37 mouse cellular contexts compared by ENCODE assay signal in the genomic region with DNA sequence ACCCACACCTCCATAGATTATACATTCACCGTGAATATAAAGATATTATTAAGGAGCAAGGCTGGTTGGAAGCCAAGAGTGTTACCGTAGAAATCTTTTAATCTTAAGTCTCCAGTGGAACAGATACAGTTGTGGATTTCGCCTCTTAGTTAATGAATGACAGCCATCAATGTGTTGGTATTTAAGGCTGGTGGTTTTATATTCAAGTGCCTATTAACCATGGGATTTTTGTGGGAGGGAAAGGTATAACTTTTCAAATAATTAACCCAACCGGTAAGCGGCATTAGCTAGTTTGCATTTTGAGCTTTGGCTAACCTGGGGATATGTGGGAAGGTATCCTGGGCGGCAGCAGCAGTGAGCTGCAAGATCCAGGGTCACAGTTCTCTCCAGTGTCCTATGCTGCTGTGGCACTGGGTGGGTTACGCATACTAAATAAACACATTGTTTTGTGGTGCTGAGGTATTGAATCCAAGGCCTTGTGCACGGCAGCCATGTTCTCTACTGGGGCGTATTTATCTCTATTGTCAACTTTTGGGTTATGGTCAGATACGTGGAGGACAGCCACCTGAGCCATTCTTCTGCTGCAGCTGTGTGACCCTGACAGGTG. TPM values are rescaled to one million over a fixed set of nuclear protein-coding genes. Genes with fewer than 3 reads are reported as not detected.
A peak's percentile ranks its signal among the peaks of the same experiment; 100 is the strongest.
DNase-seq lines count a peak whose midpoint lies in the region; ATAC-seq and TF ChIP-seq lines count a peak whose summit lies in the region.
"Had no signal": no experiment of that assay in that cellular context is flagged by ENCODE, and none has a peak within 500 bp of the region (broad histone marks: within the 10 kb centered on the region; RNA-seq: fewer than 3 reads in every experiment).

No protein-coding gene starts in this region.

- H3K36me3 ChIP-seq in kidney, embryonic 14.5 days (ENCODE audit: control insufficient read depth, insufficient read depth, low read length): peaks cover 35% of the 10 kb centered on the region
- peaks cover 3% of the 10 kb centered on the region; the same call in 1 of the 2 replicates for H3K36me3 ChIP-seq in forebrain, embryonic 11.5 days (ENCODE audit: control insufficient read depth, insufficient read depth, low read length)
- H3K36me3 ChIP-seq: liver, embryonic 15.5 days had no signal

- CTCF ChIA-PET in Patski (lab: Charles Lee): no interaction called here

- peaks cover 23% of the 10 kb centered on the region for H3K4me1 ChIP-seq in kidney, embryonic 14.5 days (ENCODE audit: control insufficient read depth, insufficient read depth, low read length)
- no peaks in the 10 kb centered on the region; the same call in 1 of the 2 replicates for H3K4me1 ChIP-seq in forebrain, embryonic 11.5 days (replicated peaks; ENCODE audit: control insufficient read depth, insufficient read depth, low read length)

- peak overlapping the region; percentile 2; the same call in 1 of the 2 replicates for H3K4me2 ChIP-seq in kidney, embryonic 14.5 days (replicated peaks; ENCODE audit: low read depth, low read length)
- no peak overlapping the region for H3K4me2 ChIP-seq in forebrain, embryonic 11.5 days (ENCODE audit: low read depth, low read length, severe bottlenecking)
- H3K4me2 ChIP-seq: embryonic facial prominence, embryonic 12.5 days; forebrain, embryonic 15.5 days; heart, embryonic 11.5 days; hindbrain, embryonic 13.5 days; liver, embryonic 15.5 days; midbrain, embryonic 11.5 days had no signal

- in situ Hi-C loops in Patski (cut with MboI; ENCODE audit: low pct_unique_long_range_greater_than_20kb): loop anchor here (25.0 kb wide), 2 partner anchors 660 to 1015 kb away; a partner anchor contains a TSS

- H3K27ac ChIP-seq in kidney, embryonic 14.5 days (ENCODE audit: low read depth, low read length): peak overlapping the region; percentile 53
- no peak overlapping the region for H3K27ac ChIP-seq in forebrain, embryonic 11.5 days (ENCODE audit: low read depth, low read length)
- H3K27ac ChIP-seq: embryonic facial prominence, embryonic 12.5 days; forebrain, embryonic 15.5 days; hindbrain, embryonic 13.5 days; liver, embryonic 15.5 days; stomach, postnatal 0 days had no signal

- no peak for TF ChIP-seq CTCF in Patski (IDR thresholded peaks at IDR 0.05)

- DNase-seq in Patski (ENCODE audit: low read depth, low spot score): no peak
- DNase-seq in kidney, adult 11 months: peak; percentile 76
- DNase-seq in kidney, postnatal 14 days: peak; percentile 67
- no peak for DNase-seq in forebrain, embryonic 11.5 days (ENCODE audit: low spot score)
- DNase-seq in spleen, postnatal 10 days (ENCODE audit: low spot score in 2 of 2): no peak
- DNase-seq: adrenal gland, adult 2 months; B cell, adult 2 months; cerebellum, adult 8-10 months; cerebellum, postnatal 25 days; embryo, embryonic 11 days; gastrocnemius, postnatal 25 days; heart, adult 18-20 months; heart, postnatal 36 days; layer of hippocampus, postnatal 36 days; liver; lung, postnatal 14 days; right cerebral cortex, adult 18-20 months; spleen, adult 18-20 months; thymus, adult 18-20 months; thymus, postnatal 25 days had no signal

- H3K9ac ChIP-seq in kidney, embryonic 14.5 days (ENCODE audit: low read depth, low read length): no peak overlapping the region
- H3K9ac ChIP-seq in forebrain, embryonic 11.5 days (ENCODE audit: low read length): no peak overlapping the region
- H3K9ac ChIP-seq: embryonic facial prominence, embryonic 12.5 days; forebrain, embryonic 15.5 days; hindbrain, embryonic 13.5 days; liver, embryonic 15.5 days had no signal

- ATAC-seq in Patski: peak; percentile 12
- peak; percentile 33; the same call in 1 of the 2 replicates for ATAC-seq in kidney, embryonic 14.5 days (ENCODE audit: low FRiP score, low TSS enrichment)
- no peak for ATAC-seq in forebrain, embryonic 11.5 days (replicated peaks; ENCODE audit: low FRiP score)
- ATAC-seq in megakaryocyte, adult 5-6 weeks (ENCODE audit: poor library complexity, severe bottlenecking): no peak
- ATAC-seq: activated CD4-positive, CD25-positive, alpha-beta regulatory T cell, adult 4 months; intestine, embryonic 16.5 days; midbrain, embryonic 16.5 days had no signal

- H3K27me3 ChIP-seq in Patski: no peaks in the 10 kb centered on the region
- no peaks in the 10 kb centered on the region for H3K27me3 ChIP-seq in kidney, embryonic 14.5 days (ENCODE audit: control insufficient read depth, insufficient read depth, low read length)
- no peaks in the 10 kb centered on the region for H3K27me3 ChIP-seq in forebrain, embryonic 11.5 days (ENCODE audit: control insufficient read depth, insufficient read depth, low read length)
- H3K27me3 ChIP-seq: embryonic facial prominence, embryonic 12.5 days; forebrain, embryonic 15.5 days; hindbrain, embryonic 13.5 days had no signal

- POLR2A ChIA-PET in Patski (lab: Charles Lee): interaction anchor here (1.8 kb wide), 1 partner anchor 11 kb away, joined by 4 read pairs; no protein-coding TSS in a partner anchor

- H3K4me3 ChIP-seq in kidney, embryonic 14.5 days (ENCODE audit: low read length): no peak overlapping the region; the same call in 1 of the 2 replicates
- H3K4me3 ChIP-seq in forebrain, embryonic 11.5 days (ENCODE audit: low read depth, low read length): no peak overlapping the region
- H3K4me3 ChIP-seq: embryonic facial prominence, embryonic 12.5 days; forebrain, embryonic 15.5 days; hindbrain, embryonic 13.5 days; liver, embryonic 15.5 days had no signal

- no peaks in the 10 kb centered on the region for H3K9me3 ChIP-seq in kidney, embryonic 14.5 days (ENCODE audit: control insufficient read depth, low read length)
- H3K9me3 ChIP-seq in forebrain, embryonic 11.5 days (ENCODE audit: control insufficient read depth, low read length): no peaks in the 10 kb centered on the region
- H3K9me3 ChIP-seq: embryonic facial prominence, embryonic 12.5 days; forebrain, embryonic 15.5 days; hindbrain, embryonic 13.5 days; liver, embryonic 15.5 days had no signal

- 73% methylated on average over 10 of the region's 10 CpGs for WGBS in kidney, embryonic 14.5 days
- 92% methylated on average over 10 of the region's 10 CpGs for WGBS in forebrain, embryonic 11.5 days

RNA-seq across cellular contexts. Expression of a gene that starts 5.1 kb away (rescaled TPM):
- polyA plus RNA-seq in Patski (2021): 1,843 TPM
- 578 and 592 TPM in 2 replicates for polyA plus RNA-seq in kidney, embryonic 14.5 days (2014; fragmentation: Nextera tagmentation; extraction: Ambion mirVana)
- 420 and 433 TPM in 2 replicates for polyA plus RNA-seq in forebrain, embryonic 11.5 days (2014; fragmentation: Nextera tagmentation; extraction: Ambion mirVana)
- 38.8 and 41.7 TPM in 2 replicates for total RNA-seq in megakaryocyte, adult 5-6 weeks (2015)
- 26.8 and 28.5 TPM in 2 replicates for total RNA-seq in megakaryocyte, adult 5-6 weeks (2017)

RNA-seq across cellular contexts. Expression of a gene that starts 29.7 kb away (rescaled TPM):
- not detected for polyA plus RNA-seq in Patski (2021)
- not detected in 2 replicates for polyA plus RNA-seq in kidney, embryonic 14.5 days (2014; fragmentation: Nextera tagmentation; extraction: Ambion mirVana)
- not detected in 2 replicates for polyA plus RNA-seq in forebrain, embryonic 11.5 days (2014; fragmentation: Nextera tagmentation; extraction: Ambion mirVana)
- total RNA-seq in megakaryocyte, adult 5-6 weeks (2015): not detected in 2 replicates
- not detected in 2 replicates for total RNA-seq in megakaryocyte, adult 5-6 weeks (2017)
- total RNA-seq: gastrocnemius, postnatal 25 days; left cerebral cortex, postnatal 14 days; megakaryocyte progenitor cell, adult 5-6 weeks; neutrophil, adult 5-6 weeks had no signal
- polyA plus RNA-seq: activated CD4-positive, CD25-positive, alpha-beta regulatory T cell, adult 4 months; embryonic facial prominence, embryonic 12.5 days; forebrain, embryonic 15.5 days; limb, embryonic 11.5 days; neural tube, embryonic 11.5 days had no signal

Comparison
In these comparisons a context has a peak if more than half of its experiments do, and no peak if none do; other contexts are left out.
1. ATAC-seq: peak in Patski (single experiment) and kidney, embryonic 14.5 days (single experiment); none in forebrain, embryonic 11.5 days (single experiment) and megakaryocyte, adult 5-6 weeks (single experiment).
2. DNase-seq: peak in kidney, adult 11 months (single experiment) and kidney, postnatal 14 days (single experiment); none in Patski (single experiment), forebrain, embryonic 11.5 days (single experiment) and spleen, postnatal 10 days (0 of 2).